Mouse (Mus musculus): ENCODE measurements around the gene Npnt.

The Npnt gene

GRCm38 (mm10) chr3:132893676-132894075 is 56.4 kb downstream of the Npnt start:
- no peak for DNase-seq (ENCODE audit: extremely low spot score, low read depth, low spot score)

GRCm38 (mm10) chr3:132893044-132893443 is 57.0 kb downstream of the Npnt start:
- DNase-seq (ENCODE audit: extremely low spot score, low read depth, low spot score), result no peak

GRCm38 (mm10) chr3:132892481-132892880 is 57.6 kb downstream of the Npnt start:
- no peak for DNase-seq (ENCODE audit: extremely low spot score, low read depth, low spot score)

- no peak for DNase-seq (ENCODE audit: extremely low spot score, low read depth, low spot score)
Observed at GRCm38 (mm10) chr3:132887074-132887848, 62.8 kb downstream of the Npnt start.

- no peak for DNase-seq (ENCODE audit: extremely low spot score, low read depth, low spot score)
Observed at GRCm38 (mm10) chr3:132886419-132887050, 63.6 kb downstream of the Npnt start.

- no peak for DNase-seq (ENCODE audit: extremely low spot score, low read depth, low spot score)
Observed at GRCm38 (mm10) chr3:132884459-132884858, 65.6 kb downstream of the Npnt start.

- DNase-seq (ENCODE audit: extremely low spot score, low read depth, low spot score), result no peak
Observed at GRCm38 (mm10) chr3:132883256-132883655, 66.8 kb downstream of the Npnt start.

- DNase-seq (ENCODE audit: extremely low spot score, low read depth, low spot score), result no peak
Observed at GRCm38 (mm10) chr3:132880826-132881225, 69.3 kb downstream of the Npnt start.

- no peak for DNase-seq (ENCODE audit: extremely low spot score, low read depth, low spot score)
Observed at GRCm38 (mm10) chr3:132880361-132880760, 69.7 kb downstream of the Npnt start.

GRCm38 (mm10) chr3:132876933-132877676 is 73.0 kb downstream of the Npnt start:
- DNase-seq (ENCODE audit: extremely low spot score, low read depth, low spot score), result no peak

GRCm38 (mm10) chr3:132876011-132876708 is 73.9 kb downstream of the Npnt start:
- no peak for DNase-seq (ENCODE audit: extremely low spot score, low read depth, low spot score)

GRCm38 (mm10) chr3:132873251-132873650 is 76.8 kb downstream of the Npnt start:
- DNase-seq (ENCODE audit: extremely low spot score, low read depth, low spot score), result no peak

GRCm38 (mm10) chr3:132871318-132871904 is 78.7 kb downstream of the Npnt start:
- no peak for DNase-seq (ENCODE audit: extremely low spot score, low read depth, low spot score)

- DNase-seq (ENCODE audit: extremely low spot score, low read depth, low spot score), result no peak
Observed at GRCm38 (mm10) chr3:132870079-132870478, 80.0 kb downstream of the Npnt start.

- no peak for DNase-seq (ENCODE audit: extremely low spot score, low read depth, low spot score)
Observed at GRCm38 (mm10) chr3:132868838-132869237, 81.3 kb downstream of the Npnt start.

- DNase-seq (ENCODE audit: extremely low spot score, low read depth, low spot score), result no peak
Observed at GRCm38 (mm10) chr3:132866984-132867383, 83.1 kb downstream of the Npnt start.

GRCm38 (mm10) chr3:132865596-132865995 is 84.5 kb downstream of the Npnt start:
- no peak for DNase-seq (ENCODE audit: extremely low spot score, low read depth, low spot score)

- DNase-seq (ENCODE audit: extremely low spot score, low read depth, low spot score), result no peak
Observed at GRCm38 (mm10) chr3:132864986-132865385, 85.1 kb downstream of the Npnt start.

- DNase-seq (ENCODE audit: extremely low spot score, low read depth, low spot score), result no peak
Observed at GRCm38 (mm10) chr3:132864329-132864919, 85.7 kb downstream of the Npnt start.

GRCm38 (mm10) chr3:132863843-132864242 is 86.2 kb downstream of the Npnt start:
- no peak for DNase-seq (ENCODE audit: extremely low spot score, low read depth, low spot score)

All from hindlimb bud, embryonic 11.5 days (tissue).